Mouse (Mus musculus): ENCODE measurements around the gene Chrna4.

Chrna4 gene

GRCm38 (mm10) chr2:181043437-181043836, at the start of gene Chrna4:
Chrna4 (minus strand) TSS chr2:181043546.
- ATAC-seq (ENCODE audit: low TSS enrichment): no peak

GRCm38 (mm10) chr2:181090123-181090522, 46.8 kb upstream of the Chrna4 start:
- ATAC-seq (ENCODE audit: low TSS enrichment): no peak

DNA sequence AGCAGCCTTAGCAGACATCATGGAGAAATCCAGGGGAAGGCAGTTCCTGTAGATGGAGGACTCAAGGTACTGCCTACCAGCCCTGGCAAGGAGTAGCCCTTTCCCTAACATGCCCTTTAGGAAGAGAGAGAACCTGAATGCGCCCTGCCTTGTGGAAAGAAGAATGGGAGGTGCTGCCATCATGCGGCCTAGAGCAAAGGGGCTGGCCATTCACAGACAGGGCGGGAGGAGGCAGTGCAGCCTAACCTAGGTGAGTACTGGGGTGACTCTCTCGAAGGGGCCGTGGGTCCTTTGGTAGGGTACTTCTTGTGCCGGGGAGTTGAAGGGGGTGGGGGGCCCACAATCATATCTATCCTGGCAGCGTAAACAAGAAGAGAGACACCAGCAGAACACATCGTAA, 41.7 kb upstream of the Chrna4 start:
- no peak for ATAC-seq (ENCODE audit: low TSS enrichment)

GRCm38 (mm10) chr2:181083945-181084344, 40.6 kb upstream of the Chrna4 start:
- ATAC-seq (ENCODE audit: low TSS enrichment): no peak

DNA sequence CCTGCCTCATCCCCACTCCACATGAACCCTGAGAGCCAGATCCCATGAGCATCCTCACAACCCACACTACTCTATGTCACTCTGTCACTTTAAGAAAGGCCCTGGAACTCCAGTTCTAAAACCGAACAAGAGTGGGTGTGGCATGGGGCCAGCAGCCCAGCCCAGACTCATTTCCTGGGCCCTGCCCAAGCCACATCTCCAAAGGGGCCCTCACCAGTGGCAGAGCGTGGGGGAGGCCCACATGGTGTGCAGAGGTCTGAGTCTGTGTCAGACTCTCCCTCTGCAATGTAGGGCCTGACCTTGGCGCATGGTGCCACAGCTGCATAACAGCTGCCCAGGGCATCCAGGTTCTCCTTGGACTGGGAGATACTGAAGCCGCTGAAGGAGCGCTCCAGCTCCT, 37.5 kb upstream of the Chrna4 start:
- ATAC-seq (ENCODE audit: low TSS enrichment): peak; percentile 56

- no peak for ATAC-seq (ENCODE audit: low TSS enrichment)
These were observed 36.2 kb upstream of the Chrna4 start for GRCm38 (mm10) chr2:181079518-181079917.

DNA sequence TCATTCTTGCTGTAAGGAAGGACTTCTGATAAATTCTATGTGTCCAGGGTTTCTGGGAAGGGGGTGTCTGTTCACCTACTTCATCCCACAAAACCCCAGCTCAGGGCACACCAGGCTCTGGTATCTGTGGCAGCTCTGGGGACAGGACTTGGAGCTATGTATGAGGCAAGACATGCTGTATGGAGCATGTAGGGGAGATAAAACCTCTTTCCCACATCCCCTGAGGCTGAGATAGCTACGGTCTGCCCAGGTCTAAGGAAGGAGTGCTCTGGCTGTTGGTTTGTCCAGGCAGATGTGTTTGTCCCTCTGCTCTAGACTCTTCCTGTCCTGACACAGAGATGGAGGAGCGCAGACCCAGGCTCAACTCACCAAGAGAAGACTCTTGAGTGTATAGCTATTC, 35.6 kb upstream of the Chrna4 start:
- no peak for ATAC-seq (ENCODE audit: low TSS enrichment)

GRCm38 (mm10) chr2:181075501-181075900, 32.2 kb upstream of the Chrna4 start:
- no peak for ATAC-seq (ENCODE audit: low TSS enrichment)

DNA sequence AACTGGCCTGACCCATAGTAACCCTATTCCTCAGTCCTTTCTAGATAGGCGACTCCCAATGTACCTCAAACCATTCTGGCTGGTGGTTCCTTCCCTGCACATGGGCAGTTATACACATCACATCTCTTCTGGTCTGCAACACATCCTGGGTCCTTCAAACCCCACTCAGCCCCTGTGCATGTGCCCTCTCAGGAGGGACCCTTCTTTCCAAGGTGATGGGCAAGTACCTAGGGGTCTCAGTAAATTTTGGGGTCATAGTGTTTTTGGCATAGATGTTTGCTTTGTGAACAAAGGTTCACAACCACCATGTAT, 29.0 kb upstream of the Chrna4 start:
- no peak for ATAC-seq (ENCODE audit: low TSS enrichment)

DNA sequence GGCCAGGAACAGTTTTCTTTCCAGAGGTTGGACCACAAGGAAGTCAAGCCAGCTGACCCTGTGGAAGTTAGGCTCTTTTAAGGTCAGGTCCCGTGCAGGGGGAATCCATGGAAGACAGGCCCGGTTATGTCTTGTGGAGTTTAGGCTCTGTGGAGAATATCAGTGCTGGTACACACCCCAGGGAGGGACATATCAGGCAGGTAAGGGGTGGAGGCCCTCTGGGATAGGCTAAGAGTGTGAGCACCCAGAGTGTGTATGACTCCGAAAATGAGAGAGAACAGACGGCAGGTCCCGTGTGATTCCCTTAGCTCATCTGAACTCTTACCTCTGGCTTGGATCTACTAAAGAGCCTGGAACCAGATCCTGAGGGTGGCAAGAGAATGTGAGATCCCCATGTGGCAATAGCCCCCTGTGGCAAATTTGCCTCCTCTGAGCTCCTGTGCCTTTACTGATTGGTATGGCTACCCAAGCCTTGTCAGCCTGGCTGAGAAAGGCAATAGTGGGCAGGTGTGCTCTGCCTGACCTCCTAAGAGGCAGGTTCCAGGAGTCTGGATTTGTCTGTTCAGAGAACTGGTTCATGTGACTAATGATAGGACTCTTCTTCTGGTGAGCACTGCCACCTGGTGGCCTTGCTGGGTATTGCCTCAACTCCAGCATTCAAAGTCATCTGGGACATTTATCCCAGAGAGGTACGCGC, 28.5 kb upstream of the Chrna4 start:
- peak; percentile 24; the same call in 1 of the 2 replicates for ATAC-seq (ENCODE audit: low TSS enrichment)

GRCm38 (mm10) chr2:181070136-181070535, 26.8 kb upstream of the Chrna4 start:
- ATAC-seq (ENCODE audit: low TSS enrichment): peak; percentile 78

DNA sequence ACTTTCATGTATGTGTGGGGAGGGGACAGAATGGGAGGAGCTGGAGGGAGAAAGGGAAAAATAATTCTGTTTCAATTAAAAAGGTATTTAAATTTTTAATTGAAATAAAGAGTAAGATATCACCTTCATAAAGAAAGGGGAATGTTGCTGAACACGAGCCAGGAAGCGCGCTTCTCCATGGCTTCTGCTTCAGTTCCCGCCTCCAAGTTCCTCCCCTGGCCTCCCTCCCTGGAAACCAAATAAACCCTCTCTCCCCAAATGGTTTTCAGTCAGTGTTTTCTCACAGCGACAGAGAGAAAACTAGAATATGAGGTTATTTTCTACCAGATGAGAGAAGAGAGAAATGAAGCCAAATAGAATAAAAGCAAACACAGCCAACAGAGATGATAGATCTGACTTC, 25.2 kb upstream of the Chrna4 start:
- no peak for ATAC-seq (ENCODE audit: low TSS enrichment)

- ATAC-seq (ENCODE audit: low TSS enrichment): peak; percentile 54
These were observed 22.5 kb upstream of the Chrna4 start for GRCm38 (mm10) chr2:181065827-181066226.

- ATAC-seq (ENCODE audit: low TSS enrichment): peak; percentile 76; the same call in 1 of the 2 replicates
These were observed 16.8 kb upstream of the Chrna4 start for GRCm38 (mm10) chr2:181060127-181060526.

GRCm38 (mm10) chr2:181058193-181058592, 14.8 kb upstream of the Chrna4 start:
- ATAC-seq (ENCODE audit: low TSS enrichment): no peak

DNA sequence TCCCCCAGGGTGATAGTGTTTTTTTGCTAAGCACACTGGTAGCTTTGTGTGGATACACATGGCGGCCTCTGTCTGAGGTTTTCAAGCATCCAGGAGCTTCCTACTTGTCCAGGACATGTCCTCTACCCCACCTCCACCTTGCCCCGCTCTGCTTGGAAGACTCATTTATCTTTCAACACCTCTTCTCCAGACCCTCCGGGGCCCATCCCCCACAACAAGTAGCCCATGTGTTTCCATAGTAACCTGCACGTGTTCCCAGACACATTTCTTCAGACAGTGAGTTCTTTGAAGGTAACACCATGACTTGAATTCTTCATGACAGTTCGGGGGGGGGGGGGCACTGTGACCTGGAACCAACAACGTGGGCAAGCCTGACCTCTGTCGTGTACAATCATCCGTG, 14.0 kb upstream of the Chrna4 start:
- no peak for ATAC-seq (ENCODE audit: low TSS enrichment)

DNA sequence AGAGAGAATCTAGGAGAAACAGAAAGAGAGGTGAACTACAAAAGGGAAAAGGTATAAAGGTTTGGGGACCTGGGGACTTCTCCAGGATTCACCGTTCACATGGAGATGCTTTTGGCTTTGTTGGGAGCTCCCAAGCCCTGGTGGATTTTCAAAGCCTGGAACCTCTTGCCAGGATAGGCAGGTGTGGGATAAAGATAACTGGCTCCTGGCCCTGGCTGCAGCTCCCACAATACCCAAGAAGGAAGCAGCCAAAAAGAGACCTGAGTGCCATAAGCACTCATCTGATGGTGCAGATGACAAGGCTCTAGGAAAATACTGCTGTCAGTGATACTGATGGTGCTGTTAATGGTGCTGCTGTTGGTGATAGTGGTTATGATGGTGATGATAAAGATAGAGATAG, 8.8 kb upstream of the Chrna4 start:
- no peak for ATAC-seq (ENCODE audit: low TSS enrichment)

GRCm38 (mm10) chr2:181048986-181049385, 5.6 kb upstream of the Chrna4 start:
- no peak for ATAC-seq (ENCODE audit: low TSS enrichment)

DNA sequence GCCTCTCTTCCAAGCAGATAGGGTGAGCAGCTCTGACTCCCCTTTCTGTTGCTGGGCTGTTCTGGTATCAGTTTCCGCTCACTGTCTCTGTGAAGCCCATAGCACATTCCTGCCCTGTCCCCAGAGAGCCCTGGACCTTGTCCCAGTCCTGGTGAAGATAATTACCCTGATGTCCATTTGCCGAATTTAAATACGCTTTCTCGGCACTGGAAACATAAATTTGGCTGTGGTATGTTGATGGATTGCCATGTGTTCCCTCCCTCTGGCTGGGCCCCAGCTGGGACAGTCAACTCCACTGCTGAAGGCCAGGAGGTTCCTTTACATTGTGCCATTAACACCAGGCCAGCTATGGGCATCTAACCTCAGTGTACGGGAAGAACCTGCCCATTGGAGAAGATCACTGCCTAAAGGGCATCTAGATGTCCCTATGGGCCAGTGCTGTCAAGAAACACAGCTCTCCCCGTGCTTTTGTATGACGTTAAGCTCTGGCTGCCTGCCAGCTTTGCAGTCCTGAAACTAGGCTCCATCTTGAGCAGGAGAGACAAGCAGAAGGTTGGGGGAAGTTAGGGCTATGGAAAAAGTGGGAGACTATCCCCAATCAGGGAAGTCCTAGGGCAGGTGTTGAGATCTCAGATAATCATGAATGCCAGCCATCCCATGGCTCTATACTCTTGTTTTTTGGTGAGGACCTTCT, 5.1 kb upstream of the Chrna4 start:
- no peak for ATAC-seq (ENCODE audit: low TSS enrichment)

DNA sequence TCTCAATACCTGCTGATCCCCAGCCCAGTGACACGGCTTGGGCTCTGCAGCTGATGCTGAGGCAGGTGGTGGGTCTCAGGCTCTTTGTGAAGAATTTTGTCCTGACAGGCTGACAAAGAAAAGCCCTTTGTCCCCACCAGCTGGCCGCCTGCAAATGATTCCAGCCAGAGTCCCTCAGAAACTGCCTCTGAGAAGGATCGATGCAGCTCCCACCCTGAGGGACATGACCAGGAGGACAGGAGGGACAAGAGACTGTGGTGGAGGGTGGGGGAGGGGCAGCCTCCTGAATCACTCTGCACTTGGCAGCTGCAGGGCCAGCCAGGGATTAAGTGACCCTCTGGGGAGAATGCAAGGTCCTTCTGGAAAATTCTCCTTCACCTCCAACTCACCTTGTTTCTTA, 655 bp upstream of the Chrna4 start:
- ATAC-seq (ENCODE audit: low TSS enrichment): no peak

DNA sequence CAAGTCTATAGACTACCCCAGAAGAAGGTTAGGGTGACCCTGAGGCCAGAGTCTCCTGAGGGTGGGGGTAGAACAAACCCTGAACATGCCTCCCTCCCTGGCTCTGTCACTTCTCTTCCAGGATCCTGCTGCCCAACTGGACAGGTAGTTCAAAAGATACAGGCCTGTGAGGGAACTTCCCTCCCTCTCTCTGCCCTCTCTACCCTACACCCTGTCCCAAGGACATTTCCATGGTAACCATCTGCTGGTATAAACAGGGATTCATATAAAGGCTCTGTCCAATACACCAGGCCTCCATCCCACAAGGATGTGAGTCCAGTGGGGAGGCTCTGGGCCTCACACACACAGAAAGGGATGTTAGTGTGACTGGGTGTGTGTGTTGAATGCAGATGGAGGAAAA, 970 bp downstream of the Chrna4 start:
- ATAC-seq (ENCODE audit: low TSS enrichment): no peak

GRCm38 (mm10) chr2:181041941-181042340, 1.4 kb downstream of the Chrna4 start:
- ATAC-seq (ENCODE audit: low TSS enrichment): no peak

- no peak for ATAC-seq (ENCODE audit: low TSS enrichment)
These were observed 4.0 kb downstream of the Chrna4 start for GRCm38 (mm10) chr2:181039356-181039680.
